Mouse (Mus musculus) hindbrain, embryonic 13.5 days (tissue): Measurements from ENCODE around the gene Phldb2. TPM values are rescaled to one million over a fixed set of nuclear protein-coding genes. Genes with fewer than 3 reads are reported as not detected.
A peak's percentile ranks its signal among the peaks of the same experiment; 100 is the strongest.

Experiments
- ATAC-seq: fragments of 200-750 bp; cut with Nextera tagmentation; 2 replicates; pipeline ENCODE4 v1.8.0; 2017; ENCODE audit warnings: moderate TSS enrichment; ENCODE audit not compliant: low FRiP score
- H3K27ac ChIP-seq: fragments of 300-500 bp; sonication (generic); 2 replicates; pipeline ENCODE4 v1.5.1; 2015; ENCODE audit warnings: inconsistent platforms, mild to moderate bottlenecking, moderate library complexity
- H3K27me3 ChIP-seq: fragments of 300-500 bp; sonication (generic); 2 replicates; pipeline ENCODE4 v1.6.1; 2015; ENCODE audit warnings: mild to moderate bottlenecking, inconsistent platforms
- H3K36me3 ChIP-seq: fragments of 300-500 bp; sonication (generic); 2 replicates; pipeline ENCODE4 v1.6.1; 2015; ENCODE audit warnings: mild to moderate bottlenecking, inconsistent platforms
- H3K4me1 ChIP-seq: fragments of 300-500 bp; sonication (generic); replicated peaks from 2 replicates; pipeline ENCODE4 v1.6.1; 2015; ENCODE audit warnings: inconsistent platforms
- H3K4me2 ChIP-seq: fragments of 300-500 bp; sonication (generic); 2 replicates; pipeline ENCODE4 v1.6.1; 2015; ENCODE audit warnings: inconsistent platforms, mild to moderate bottlenecking, moderate library complexity
- H3K4me3 ChIP-seq: fragments of 300-500 bp; sonication (generic); 2 replicates; pipeline ENCODE4 v1.5.1; 2015; ENCODE audit warnings: mild to moderate bottlenecking, inconsistent platforms
- H3K9ac ChIP-seq: fragments of 300-500 bp; sonication (generic); 2 replicates; pipeline ENCODE4 v1.6.1; 2015; ENCODE audit warnings: mild to moderate bottlenecking, inconsistent platforms
- H3K9me3 ChIP-seq: fragments of 300-500 bp; sonication (generic); 2 replicates; pipeline ENCODE4 v1.6.1; 2016; ENCODE audit warnings: inconsistent platforms
- WGBS: fragments of 180-500 bp; shearing (Covaris S2); methylation state at CpG from one replicate; pipeline ENCODE4 v1.1.7; 2015; 5-methylcytosine and 5-hydroxymethylcytosine counted together
- polyA plus RNA-seq: library from polyadenylated mRNA; unstranded; fragments of >200 nt; fragmentation: Nextera tagmentation; extraction: Ambion mirVana; gene quantifications from 2 replicates; pipeline ENCODE4 v1.2.1, GENCODE M21; 2015

Phldb2 gene
- polyA plus RNA-seq, 1 experiment from 2014 or later = 12.5 TPM

- WGBS = 78% methylated on average over 5 of the region's 5 CpGs
- no peak for ATAC-seq
- H3K27ac ChIP-seq = no peak overlapping the region
- no peak overlapping the region for H3K4me3 ChIP-seq
- H3K9me3 ChIP-seq = no peaks in the 10 kb centered on the region
- H3K27me3 ChIP-seq = no peaks in the 10 kb centered on the region
- H3K36me3 ChIP-seq = peaks cover 11% of the 10 kb centered on the region
- no peak overlapping the region for H3K4me2 ChIP-seq
- H3K4me1 ChIP-seq = no peaks in the 10 kb centered on the region
- no peak overlapping the region for H3K9ac ChIP-seq
Measured at GRCm38 (mm10) chr16:45968716-45969115, 15.3 kb upstream of the Phldb2 start.

- Histone ChIP-seq H3K4me1 (no peaks in the 10 kb centered on the region), H3K4me3 (no peak overlapping the region), H3K27ac (no peak overlapping the region), H3K36me3 (peaks cover 17% of the 10 kb centered on the region), H3K9ac (no peak overlapping the region), H3K27me3 (no peaks in the 10 kb centered on the region), H3K9me3 (no peaks in the 10 kb centered on the region), H3K4me2 (no peak overlapping the region)
- WGBS = 12% methylated on average over 7 of the region's 7 CpGs
- ATAC-seq = peak; percentile 91
Measured at GRCm38 (mm10) chr16:45967471-45967870, 14.1 kb upstream of the Phldb2 start.

- 81% methylated on average over 5 of the region's 5 CpGs for WGBS
- ATAC-seq = no peak
- Histone ChIP-seq H3K36me3 (peaks cover 17% of the 10 kb centered on the region), H3K9ac (no peak overlapping the region), H3K4me1 (no peaks in the 10 kb centered on the region), H3K9me3 (no peaks in the 10 kb centered on the region), H3K27me3 (no peaks in the 10 kb centered on the region), H3K4me2 (no peak overlapping the region), H3K27ac (no peak overlapping the region), H3K4me3 (no peak overlapping the region)
Measured at GRCm38 (mm10) chr16:45966604-45967003, 13.2 kb upstream of the Phldb2 start.

GRCm38 (mm10) chr16:45964777-45965176, 11.4 kb upstream of the Phldb2 start:
- H3K4me2 ChIP-seq = no peak overlapping the region
- no peak overlapping the region for H3K4me3 ChIP-seq
- ATAC-seq = no peak
- no peaks in the 10 kb centered on the region for H3K4me1 ChIP-seq
- H3K27me3 ChIP-seq = no peaks in the 10 kb centered on the region
- no peaks in the 10 kb centered on the region for H3K9me3 ChIP-seq
- H3K9ac ChIP-seq = no peak overlapping the region
- no peak overlapping the region for H3K27ac ChIP-seq
- H3K36me3 ChIP-seq = peaks cover 15% of the 10 kb centered on the region; the same call in 1 of the 2 replicates
- 89% methylated on average over 6 of the region's 6 CpGs for WGBS

GRCm38 (mm10) chr16:45963837-45964236, 10.4 kb upstream of the Phldb2 start:
- Histone ChIP-seq H3K27me3 (no peaks in the 10 kb centered on the region), H3K9ac (no peak overlapping the region), H3K36me3 (peaks cover 15% of the 10 kb centered on the region; the same call in 1 of the 2 replicates), H3K27ac (no peak overlapping the region), H3K4me2 (no peak overlapping the region), H3K4me1 (no peaks in the 10 kb centered on the region), H3K4me3 (no peak overlapping the region), H3K9me3 (no peaks in the 10 kb centered on the region)
- 86% methylated on average over 8 of the region's 8 CpGs for WGBS
- no peak for ATAC-seq

GRCm38 (mm10) chr16:45963088-45963487, 9.7 kb upstream of the Phldb2 start:
- Histone ChIP-seq H3K9me3 (no peaks in the 10 kb centered on the region), H3K36me3 (peaks cover 15% of the 10 kb centered on the region; the same call in 1 of the 2 replicates), H3K4me3 (no peak overlapping the region), H3K27me3 (no peaks in the 10 kb centered on the region), H3K27ac (no peak overlapping the region), H3K4me2 (no peak overlapping the region), H3K4me1 (no peaks in the 10 kb centered on the region), H3K9ac (no peak overlapping the region)
- no peak for ATAC-seq
- WGBS = 66% methylated on average over 5 of the region's 5 CpGs

- H3K9ac ChIP-seq = no peak overlapping the region
- no peak overlapping the region for H3K27ac ChIP-seq
- no peak for ATAC-seq
- WGBS = 78% methylated on average over 3 of the region's 3 CpGs
- H3K27me3 ChIP-seq = no peaks in the 10 kb centered on the region
- H3K4me3 ChIP-seq = no peak overlapping the region
- H3K9me3 ChIP-seq = no peaks in the 10 kb centered on the region
- H3K36me3 ChIP-seq = peaks cover 15% of the 10 kb centered on the region; the same call in 1 of the 2 replicates
- H3K4me1 ChIP-seq = no peaks in the 10 kb centered on the region
- no peak overlapping the region for H3K4me2 ChIP-seq
Measured at GRCm38 (mm10) chr16:45960978-45961377, 7.6 kb upstream of the Phldb2 start.

- H3K36me3 ChIP-seq = no peaks in the 10 kb centered on the region
- H3K27ac ChIP-seq = no peak overlapping the region
- no peaks in the 10 kb centered on the region for H3K27me3 ChIP-seq
- no peak overlapping the region for H3K4me3 ChIP-seq
- no peaks in the 10 kb centered on the region for H3K4me1 ChIP-seq
- no peaks in the 10 kb centered on the region for H3K9me3 ChIP-seq
- WGBS = 85% methylated on average over 4 of the region's 4 CpGs
- ATAC-seq = no peak
- no peak overlapping the region for H3K9ac ChIP-seq
- H3K4me2 ChIP-seq = no peak overlapping the region
Measured at GRCm38 (mm10) chr16:45956390-45956950, 3.1 kb upstream of the Phldb2 start.

- Histone ChIP-seq H3K9me3 (no peaks in the 10 kb centered on the region), H3K27ac (no peak overlapping the region), H3K4me1 (no peaks in the 10 kb centered on the region), H3K36me3 (no peaks in the 10 kb centered on the region), H3K27me3 (no peaks in the 10 kb centered on the region), H3K4me2 (no peak overlapping the region), H3K4me3 (no peak overlapping the region), H3K9ac (no peak overlapping the region)
- ATAC-seq = no peak
- WGBS = 50% methylated on average over 5 of the region's 5 CpGs
Measured at GRCm38 (mm10) chr16:45952501-45952900, 897 bp downstream of the Phldb2 start.

- H3K9me3 ChIP-seq = no peaks in the 10 kb centered on the region
- H3K4me3 ChIP-seq = no peak overlapping the region
- no peaks in the 10 kb centered on the region for H3K4me1 ChIP-seq
- no peak overlapping the region for H3K9ac ChIP-seq
- no peaks in the 10 kb centered on the region for H3K27me3 ChIP-seq
- no peak overlapping the region for H3K4me2 ChIP-seq
- no peak for ATAC-seq
- H3K27ac ChIP-seq = no peak overlapping the region
- 91% methylated on average over 2 of the region's 2 CpGs for WGBS
- no peaks in the 10 kb centered on the region for H3K36me3 ChIP-seq
Measured at GRCm38 (mm10) chr16:45952035-45952434, 1.4 kb downstream of the Phldb2 start.

GRCm38 (mm10) chr16:45946335-45946734, 7.1 kb downstream of the Phldb2 start:
- no peak overlapping the region for H3K4me3 ChIP-seq
- no peak overlapping the region for H3K4me2 ChIP-seq
- no peaks in the 10 kb centered on the region for H3K9me3 ChIP-seq
- WGBS = 96% methylated on average over 2 of the region's 2 CpGs
- H3K9ac ChIP-seq = no peak overlapping the region
- H3K27ac ChIP-seq = no peak overlapping the region
- no peaks in the 10 kb centered on the region for H3K27me3 ChIP-seq
- H3K4me1 ChIP-seq = no peaks in the 10 kb centered on the region
- no peak for ATAC-seq
- H3K36me3 ChIP-seq = no peaks in the 10 kb centered on the region

GRCm38 (mm10) chr16:45945649-45946048, 7.7 kb downstream of the Phldb2 start:
- Histone ChIP-seq H3K4me2 (no peak overlapping the region), H3K27me3 (no peaks in the 10 kb centered on the region), H3K27ac (no peak overlapping the region), H3K36me3 (no peaks in the 10 kb centered on the region), H3K9ac (no peak overlapping the region), H3K4me3 (no peak overlapping the region), H3K4me1 (no peaks in the 10 kb centered on the region), H3K9me3 (no peaks in the 10 kb centered on the region)
- no peak for ATAC-seq
- 89% methylated on average over 5 of the region's 5 CpGs for WGBS

GRCm38 (mm10) chr16:45945174-45945631, 8.2 kb downstream of the Phldb2 start:
- 56% methylated on average over 11 of the region's 11 CpGs for WGBS
- H3K4me3 ChIP-seq = no peak overlapping the region
- no peaks in the 10 kb centered on the region for H3K36me3 ChIP-seq
- H3K27me3 ChIP-seq = no peaks in the 10 kb centered on the region
- ATAC-seq = no peak
- H3K27ac ChIP-seq = no peak overlapping the region
- H3K4me1 ChIP-seq = no peaks in the 10 kb centered on the region
- no peaks in the 10 kb centered on the region for H3K9me3 ChIP-seq
- no peak overlapping the region for H3K4me2 ChIP-seq
- H3K9ac ChIP-seq = no peak overlapping the region
